Mouse (Mus musculus): ENCODE data around the gene Obscn. TPM values are rescaled to one million over a fixed set of nuclear protein-coding genes. Genes with fewer than 3 reads are reported as not detected.

The Obscn gene
- total RNA-seq, 2 experiments from 2014 or later: 2.2 to 2.4 TPM

DNA sequence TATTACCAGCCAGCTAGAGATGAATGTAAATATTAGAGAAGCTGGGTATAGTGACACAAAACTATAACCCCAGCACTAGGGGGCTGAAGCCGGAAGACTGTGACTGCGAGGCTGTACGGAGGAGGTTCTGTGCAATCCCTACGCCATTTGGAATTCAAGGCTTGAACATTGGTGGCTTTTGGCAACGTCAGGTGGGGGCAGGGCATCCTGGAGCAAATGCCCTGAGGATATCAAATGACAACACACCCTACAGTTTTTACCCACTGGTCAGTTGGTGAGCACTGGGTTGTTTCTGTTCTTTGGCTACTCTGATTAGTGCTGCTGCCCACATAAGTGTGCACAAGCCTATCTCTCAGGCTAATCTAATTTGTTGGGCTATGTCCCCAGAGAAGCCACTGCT lies 6.8 kb upstream of the Obscn start:
- no peak for DNase-seq (ENCODE audit: low spot score in 2 of 2)

- DNase-seq (ENCODE audit: low spot score in 2 of 2): no peak
Observed at GRCm38 (mm10) chr11:59141772-59142370, 5.7 kb upstream of the Obscn start.

DNA sequence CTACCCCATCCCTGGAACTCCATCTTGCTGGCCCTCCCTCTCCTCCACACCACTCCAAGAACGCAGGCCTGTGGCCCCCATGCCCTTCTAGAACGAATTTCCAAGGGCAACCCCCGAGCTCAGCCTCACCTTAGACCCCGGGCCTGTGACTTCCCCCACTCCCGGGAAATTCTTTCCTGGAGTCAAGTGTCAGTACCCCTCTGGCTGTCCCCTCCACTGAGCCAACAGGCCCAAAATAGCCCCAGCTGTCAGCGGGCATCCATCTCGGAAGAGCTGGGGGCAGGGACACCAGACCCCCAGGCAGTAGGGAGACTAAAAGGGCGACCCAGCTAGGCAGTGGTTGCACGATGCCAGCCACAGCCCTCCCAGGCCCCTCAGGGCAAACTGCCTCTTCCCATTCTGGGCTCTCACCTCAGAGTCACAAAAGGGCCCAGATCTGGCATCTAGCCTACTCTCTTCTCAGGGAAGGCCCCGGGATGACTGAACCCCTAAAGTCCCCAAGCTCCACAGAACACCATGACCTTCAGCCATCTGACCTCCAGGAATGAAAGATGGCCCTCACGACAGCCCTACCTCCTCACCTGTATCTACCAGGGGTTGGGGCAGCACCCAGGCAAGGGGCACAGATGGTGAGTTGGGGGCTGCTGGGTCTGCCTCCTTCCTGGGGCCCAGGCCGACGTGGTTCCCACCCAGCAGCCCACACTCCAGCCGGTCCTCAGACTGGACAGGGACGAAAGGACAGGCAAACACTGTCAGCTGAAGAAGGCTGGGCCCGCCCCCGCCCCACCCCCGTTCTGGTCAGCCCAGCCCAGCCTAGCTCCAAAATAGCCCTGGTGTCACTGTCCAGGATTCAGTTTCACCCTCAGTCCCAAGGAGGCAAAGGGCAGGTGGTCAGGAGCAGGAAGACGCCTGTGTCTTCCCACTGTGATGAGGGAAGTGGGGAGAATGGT lies 2.6 kb upstream of the Obscn start:
- DNase-seq (ENCODE audit: low spot score in 2 of 2): no peak

- no peak for DNase-seq (ENCODE audit: low spot score in 2 of 2)
Observed at GRCm38 (mm10) chr11:59136994-59137706, 948 bp upstream of the Obscn start.

GRCm38 (mm10) chr11:59135051-59135820 lies 966 bp downstream of the Obscn start:
- DNase-seq (ENCODE audit: low spot score in 2 of 2): no peak

DNA sequence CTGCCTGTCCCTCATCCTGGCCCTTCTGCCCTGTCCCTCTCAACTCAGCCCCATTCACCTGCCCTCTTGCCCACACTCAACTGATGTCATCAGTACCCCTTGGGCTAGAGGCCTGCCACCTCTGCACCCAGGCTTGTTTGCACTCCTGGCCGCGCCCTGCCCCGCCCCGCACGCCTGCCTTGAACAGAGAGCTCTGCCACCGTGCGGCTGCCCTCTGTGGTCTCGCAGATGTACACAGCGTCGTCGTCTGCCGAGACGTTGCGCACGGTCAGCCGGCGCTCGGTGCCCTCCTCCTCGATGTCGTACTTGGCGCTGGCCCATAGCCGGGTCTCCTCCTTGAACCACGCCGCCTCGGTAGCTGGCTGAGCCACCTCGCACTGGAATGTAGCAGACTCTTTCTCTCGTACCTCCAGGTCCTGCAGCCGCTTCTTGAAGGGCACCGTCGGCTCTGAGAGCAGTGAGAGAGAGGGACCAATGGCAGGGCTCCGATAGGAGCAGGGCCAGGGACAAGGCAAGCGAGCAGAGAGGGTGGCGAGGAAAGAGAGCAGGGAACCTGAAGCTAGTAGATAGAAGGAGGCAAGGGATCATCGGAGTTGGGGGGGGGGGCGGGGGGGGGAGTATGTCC lies 1.7 kb downstream of the Obscn start:
- DNase-seq (ENCODE audit: low spot score in 2 of 2): no peak

- DNase-seq (ENCODE audit: low spot score in 2 of 2): no peak
Observed at GRCm38 (mm10) chr11:59132065-59132464, 4.1 kb downstream of the Obscn start.

GRCm38 (mm10) chr11:59131348-59131919 lies 4.8 kb downstream of the Obscn start:
- no peak for DNase-seq (ENCODE audit: low spot score in 2 of 2)

GRCm38 (mm10) chr11:59130782-59131181 lies 5.4 kb downstream of the Obscn start:
- DNase-seq (ENCODE audit: low spot score in 2 of 2): no peak

- no peak for DNase-seq (ENCODE audit: low spot score in 2 of 2)
Observed at GRCm38 (mm10) chr11:59105945-59106344, 30.3 kb downstream of the Obscn start.

DNA sequence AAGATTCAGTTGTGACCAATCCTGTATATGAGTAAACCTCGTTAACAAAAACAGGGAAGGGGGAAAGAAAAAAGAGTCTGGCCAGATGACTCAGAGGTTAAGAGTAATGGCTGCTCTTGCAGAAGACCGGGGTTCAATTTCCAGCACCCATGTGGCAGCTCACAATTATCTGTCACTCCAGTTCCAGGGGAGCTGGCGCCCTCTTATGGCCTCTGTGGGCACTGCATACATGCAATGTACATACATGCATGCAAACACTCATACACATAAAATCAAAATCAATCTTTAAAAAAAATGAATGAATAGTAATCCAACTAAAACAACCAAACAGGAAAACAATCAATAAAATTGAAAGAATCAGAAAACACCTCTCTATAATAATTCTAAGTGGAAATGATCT lies 33.9 kb downstream of the Obscn start:
- DNase-seq (ENCODE audit: low spot score in 2 of 2): no peak

DNA sequence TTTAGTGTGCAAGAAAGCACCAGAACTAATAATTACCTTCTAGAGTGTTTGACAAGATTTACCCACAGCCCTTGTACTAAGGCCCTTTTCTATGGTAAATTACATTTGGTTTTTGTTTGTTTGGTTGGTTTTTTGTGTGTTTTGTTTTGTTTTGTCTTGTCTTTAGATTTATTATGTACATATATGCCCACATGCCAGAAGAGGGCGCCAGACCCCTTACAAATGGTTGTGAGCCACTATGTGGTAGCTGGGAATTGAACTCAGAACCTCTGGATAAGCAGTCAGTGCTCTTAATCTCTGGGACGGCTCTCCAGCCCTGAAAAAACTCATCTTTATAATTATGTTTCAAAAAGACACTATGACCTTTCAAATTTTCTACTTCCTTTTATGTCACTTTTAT lies 37.9 kb downstream of the Obscn start:
- peak in 1 of 2 experiments; percentile 17 for DNase-seq (ENCODE audit: low spot score in 2 of 2)

GRCm38 (mm10) chr11:59097770-59098169 lies 38.4 kb downstream of the Obscn start:
- no peak for DNase-seq (ENCODE audit: low spot score in 2 of 2)

GRCm38 (mm10) chr11:59094213-59094612 lies 42.0 kb downstream of the Obscn start:
- DNase-seq (ENCODE audit: low spot score in 2 of 2): no peak

- no peak for DNase-seq (ENCODE audit: low spot score in 2 of 2)
Observed at GRCm38 (mm10) chr11:59087581-59087980, 48.6 kb downstream of the Obscn start.

- no peak for DNase-seq (ENCODE audit: low spot score in 2 of 2)
Observed at GRCm38 (mm10) chr11:59085200-59085599, 51.0 kb downstream of the Obscn start.

- DNase-seq (ENCODE audit: low spot score in 2 of 2): no peak
Observed at GRCm38 (mm10) chr11:59083125-59083524, 53.1 kb downstream of the Obscn start.

- no peak for DNase-seq (ENCODE audit: low spot score in 2 of 2)
Observed at GRCm38 (mm10) chr11:59078311-59078710, 57.9 kb downstream of the Obscn start.

GRCm38 (mm10) chr11:59070321-59070720 lies 65.9 kb downstream of the Obscn start:
- DNase-seq (ENCODE audit: low spot score in 2 of 2): peak in 1 of 2 experiments; percentile 48

GRCm38 (mm10) chr11:59068922-59069321 lies 67.3 kb downstream of the Obscn start:
- no peak for DNase-seq (ENCODE audit: low spot score in 2 of 2)
